Mouse (Mus musculus) hindbrain, embryonic 10.5 days (tissue): ENCODE measurements around the gene Clic6. TPM values are rescaled to one million over a fixed set of nuclear protein-coding genes. Genes with fewer than 3 reads are reported as not detected.

Experiments used
- DNase-seq: peaks from one replicate; pipeline ENCODE4 v3.0.0-alpha.2; 2017; ENCODE audit warnings: low spot score
- H3K27ac ChIP-seq: fragments of 300-500 bp; sonication (generic); 2 replicates; pipeline ENCODE4 v1.5.1; 2016; ENCODE audit warnings: mild to moderate bottlenecking, moderate library complexity
- H3K27me3 ChIP-seq: fragments of 300-500 bp; sonication (generic); 2 replicates; pipeline ENCODE4 v1.6.1; 2016; ENCODE audit warnings: mild to moderate bottlenecking; ENCODE audit not compliant: poor library complexity, insufficient read depth, severe bottlenecking
- H3K36me3 ChIP-seq: fragments of 300-500 bp; sonication (generic); 2 replicates; pipeline ENCODE4 v1.6.1; 2016; ENCODE audit warnings: mild to moderate bottlenecking, moderate library complexity
- H3K4me1 ChIP-seq: fragments of 300-500 bp; sonication (generic); replicated peaks from 2 replicates; pipeline ENCODE4 v1.6.1; 2016; ENCODE audit warnings: mild to moderate bottlenecking
- H3K4me3 ChIP-seq: fragments of 300-500 bp; sonication (generic); 2 replicates; pipeline ENCODE4 v1.5.1; 2016; ENCODE audit warnings: mild to moderate bottlenecking, moderate library complexity
- H3K9me3 ChIP-seq: fragments of 300-500 bp; sonication (generic); 2 replicates; pipeline ENCODE4 v1.6.1; 2016; ENCODE audit warnings: mild to moderate bottlenecking, moderate library complexity
- WGBS: fragments of 180-500 bp; shearing (Covaris S2); methylation state at CpG from one replicate; pipeline ENCODE4 v1.1.7; 2016; 5-methylcytosine and 5-hydroxymethylcytosine counted together
- polyA plus RNA-seq: library from polyadenylated mRNA; unstranded; fragments of >200 nt; fragmentation: Nextera tagmentation; extraction: Ambion mirVana; gene quantifications from 2 replicates; pipeline ENCODE4 v1.2.1, GENCODE M21; 2016

The Clic6 gene
- polyA plus RNA-seq, 1 experiment from 2014 or later = 9.3 TPM

- H3K4me1 ChIP-seq = peaks cover 8% of the 10 kb centered on the region
- WGBS = 81% methylated on average over 10 of the region's 10 CpGs
- no peaks in the 10 kb centered on the region for H3K27me3 ChIP-seq
- no peak overlapping the region for H3K4me3 ChIP-seq
- no peaks in the 10 kb centered on the region for H3K36me3 ChIP-seq
- H3K27ac ChIP-seq = no peak overlapping the region
- no peaks in the 10 kb centered on the region for H3K9me3 ChIP-seq
- no peak for DNase-seq
These were observed 95.4 kb downstream of the Clic6 start for GRCm38 (mm10) chr16:92580981-92581380.

- no peaks in the 10 kb centered on the region for H3K36me3 ChIP-seq
These were observed 96.2 kb downstream of the Clic6 start for GRCm38 (mm10) chr16:92581767-92582166.

DNA sequence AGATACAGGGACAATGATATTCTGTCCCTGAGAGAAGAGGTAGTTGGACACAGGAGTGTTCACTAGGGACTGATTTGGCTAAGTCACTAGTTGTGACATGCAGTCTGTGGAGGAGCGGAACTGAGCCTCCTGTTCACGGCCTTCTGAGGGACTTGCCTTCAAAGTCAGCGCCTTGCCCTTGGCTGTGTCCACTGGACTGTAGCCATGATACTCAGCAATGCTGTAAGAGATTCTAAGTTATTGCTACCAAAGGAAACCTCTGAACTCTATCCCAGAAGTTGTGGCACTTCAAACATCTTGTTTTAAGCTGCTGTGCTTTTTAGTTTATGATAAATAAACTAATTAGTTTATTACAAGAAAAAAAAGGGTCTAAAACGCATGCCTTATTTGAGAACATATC is 102.3 kb downstream of the Clic6 start:
- Histone ChIP-seq H3K36me3 (no peaks in the 10 kb centered on the region), H3K27ac (no peak overlapping the region), H3K4me3 (no peak overlapping the region), H3K9me3 (no peaks in the 10 kb centered on the region), H3K4me1 (no peaks in the 10 kb centered on the region), H3K27me3 (no peaks in the 10 kb centered on the region)
- WGBS = 87% methylated on average over 4 of the region's 4 CpGs
- DNase-seq = no peak

More at GRCm38 (mm10) chr16:92581767-92582166, 96.2 kb downstream of the Clic6 start:
- 90% methylated on average over 10 of the region's 10 CpGs for WGBS
- Histone ChIP-seq H3K4me1 (peaks cover 8% of the 10 kb centered on the region), H3K27me3 (no peaks in the 10 kb centered on the region), H3K9me3 (no peaks in the 10 kb centered on the region), H3K4me3 (no peak overlapping the region), H3K27ac (no peak overlapping the region)
- DNase-seq = no peak

Other genes with a start within 250 kb of the Clic6 start
- 1.4 and 13.1 TPM in 2 replicates for gene Kcne2, start 193.3 kb upstream of the Clic6 start, polyA plus RNA-seq
- gene Smim11, start 184.4 kb upstream of the Clic6 start, polyA plus RNA-seq = 131 and 136 TPM in 2 replicates
- not detected in 2 replicates for gene Fam243, start 164.3 kb upstream of the Clic6 start, polyA plus RNA-seq
- gene Kcne1, start 126.3 kb upstream of the Clic6 start, polyA plus RNA-seq = 1.0 and 1.3 TPM in 2 replicates
- gene Rcan1, start 14.9 kb upstream of the Clic6 start, polyA plus RNA-seq = 39.3 and 39.6 TPM in 2 replicates